Mouse (Mus musculus): ENCODE data around the gene Gm47841.

DNA sequence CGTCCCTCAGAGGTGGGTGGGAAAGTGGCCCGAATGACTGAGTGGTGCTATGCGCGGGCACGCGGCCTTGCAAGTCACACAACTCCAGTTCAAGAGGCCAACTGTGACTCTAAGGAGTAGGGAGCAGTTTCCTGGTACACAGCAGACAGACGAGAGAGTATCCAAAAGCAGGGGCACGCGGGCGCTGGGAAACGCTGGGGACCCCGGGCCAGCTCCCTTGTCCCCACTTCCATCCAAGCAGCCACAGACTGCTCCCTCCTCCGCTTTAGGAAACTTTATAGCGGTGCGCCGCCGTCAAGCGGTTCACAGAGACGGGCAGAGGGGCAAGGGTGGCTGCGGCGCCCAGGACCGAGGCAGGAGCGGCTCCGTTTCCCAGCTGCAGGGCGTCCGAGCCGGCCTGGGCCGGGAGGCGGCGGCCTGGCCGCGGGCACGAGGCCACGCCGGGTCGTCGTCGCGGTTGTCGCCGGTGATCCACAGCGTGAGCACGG lies 1.1 kb downstream of the Gm47841 start:
- TF ChIP-seq HCFC1 (IDR thresholded peaks at IDR 0.05; ENCODE audit: low read depth, low read length), result no peak
- TF ChIP-seq UBTF (IDR thresholded peaks at IDR 0.05; ENCODE audit: low read depth, low read length), result no peak
- no peak for TF ChIP-seq CHD1 (IDR thresholded peaks at IDR 0.05; ENCODE audit: low read depth, low read length)
- no peak for TF ChIP-seq ZMIZ1 (IDR thresholded peaks at IDR 0.05; ENCODE audit: low read depth, low read length)
- TF ChIP-seq POLR2A (IDR thresholded peaks at IDR 0.05; ENCODE audit: low read depth, low read length), result no peak
- TF ChIP-seq EP300 (IDR thresholded peaks at IDR 0.05; ENCODE audit: low read length), result no peak
- no peak for TF ChIP-seq CTCF (conservative IDR thresholded peaks at IDR 0.05 in 1 of 2, IDR thresholded peaks at IDR 0.05 in 1 of 2; ENCODE audit: low read depth in 2 of 2, low read length in 2 of 2)
- TF ChIP-seq USF1 (IDR thresholded peaks at IDR 0.05; ENCODE audit: low read depth, low read length), result no peak
- no peak for TF ChIP-seq ETS1 (conservative IDR thresholded peaks at IDR 0.05; ENCODE audit: low read depth, low read length)

All from CH12.LX (cell line).